Mouse (Mus musculus): ENCODE measurements around the gene Clta. TPM values are rescaled to one million over a fixed set of nuclear protein-coding genes. Genes with fewer than 3 reads are reported as not detected.
A peak's percentile ranks its signal among the peaks of the same experiment; 100 is the strongest.

The Clta gene
- polyA plus RNA-seq, 1 experiment: 18.7 TPM

DNA sequence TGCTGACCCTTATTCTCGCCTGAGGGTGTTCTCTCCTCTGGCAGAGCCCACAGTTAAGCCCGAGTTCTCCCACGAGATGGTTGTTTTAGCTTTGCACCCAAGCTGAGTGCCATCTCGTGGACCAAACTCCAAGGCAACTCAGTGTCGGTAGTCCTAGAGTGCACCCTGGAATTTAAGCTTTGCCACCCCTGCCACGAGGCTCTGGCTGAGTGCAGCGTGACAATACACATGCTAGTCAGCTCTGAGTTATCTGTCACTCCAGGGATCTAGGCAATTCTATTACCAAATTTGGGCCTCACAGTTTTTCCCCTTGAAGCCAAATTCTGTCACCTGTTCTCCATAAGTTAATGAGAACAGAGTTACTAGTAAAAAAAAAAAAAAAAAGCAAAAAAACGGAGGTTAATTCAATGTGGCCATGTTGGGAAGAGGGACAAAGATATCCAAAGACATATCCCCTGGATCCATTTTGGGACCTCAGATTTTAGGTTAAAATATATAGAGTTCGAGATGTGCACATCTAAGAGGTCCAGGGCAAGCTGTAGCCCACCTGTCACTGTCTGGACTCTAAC lies 68.7 kb downstream of the Clta start:
- peak overlapping the region; percentile 73 for H3K4me3 ChIP-seq (replicated peaks)
- no peaks in the 10 kb centered on the region; the same call in 1 of the 2 replicates for H3K36me3 ChIP-seq (ENCODE audit: control insufficient read depth)
- TF ChIP-seq GATA1 (IDR thresholded peaks at IDR 0.05; ENCODE audit: low read length) (no peak), TAL1 (IDR thresholded peaks at IDR 0.05; ENCODE audit: low read length) (no peak)
- peaks cover 65% of the 10 kb centered on the region for H3K4me1 ChIP-seq (ENCODE audit: control insufficient read depth)
- no peaks in the 10 kb centered on the region for H3K9me3 ChIP-seq (ENCODE audit: control insufficient read depth, low read length)
- peaks cover 2% of the 10 kb centered on the region; the same call in 1 of the 2 replicates for H3K27me3 ChIP-seq (ENCODE audit: control insufficient read depth)

DNA sequence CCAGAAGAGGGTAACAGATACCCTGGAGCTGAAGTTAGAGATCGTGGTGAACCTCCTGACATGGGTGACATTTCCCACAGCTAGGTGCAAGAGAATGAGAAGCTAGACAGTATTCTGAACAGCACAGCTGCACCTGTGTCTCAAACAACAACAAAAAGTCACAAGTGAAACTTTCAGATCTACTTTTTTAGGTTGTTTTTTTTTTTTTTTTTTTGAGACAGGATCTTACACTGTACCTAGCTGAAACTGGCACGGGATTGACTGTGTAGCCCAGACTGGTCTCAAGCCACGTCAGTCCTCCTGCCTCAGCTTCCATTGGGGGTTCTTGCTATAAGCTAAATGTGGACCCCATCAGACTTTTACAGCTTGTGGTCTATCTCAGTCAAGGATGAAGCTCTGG lies 69.5 kb downstream of the Clta start:
- peaks cover 58% of the 10 kb centered on the region for H3K4me1 ChIP-seq (ENCODE audit: control insufficient read depth)
- TF ChIP-seq GATA1 (IDR thresholded peaks at IDR 0.05; ENCODE audit: low read length) (no peak), TAL1 (IDR thresholded peaks at IDR 0.05; ENCODE audit: low read length) (no peak)
- H3K9me3 ChIP-seq (ENCODE audit: control insufficient read depth, low read length): no peaks in the 10 kb centered on the region
- H3K4me3 ChIP-seq (replicated peaks): no peak overlapping the region
- no peaks in the 10 kb centered on the region; the same call in 1 of the 2 replicates for H3K36me3 ChIP-seq (ENCODE audit: control insufficient read depth)
- H3K27me3 ChIP-seq (ENCODE audit: control insufficient read depth): peaks cover 2% of the 10 kb centered on the region; the same call in 1 of the 2 replicates

DNA sequence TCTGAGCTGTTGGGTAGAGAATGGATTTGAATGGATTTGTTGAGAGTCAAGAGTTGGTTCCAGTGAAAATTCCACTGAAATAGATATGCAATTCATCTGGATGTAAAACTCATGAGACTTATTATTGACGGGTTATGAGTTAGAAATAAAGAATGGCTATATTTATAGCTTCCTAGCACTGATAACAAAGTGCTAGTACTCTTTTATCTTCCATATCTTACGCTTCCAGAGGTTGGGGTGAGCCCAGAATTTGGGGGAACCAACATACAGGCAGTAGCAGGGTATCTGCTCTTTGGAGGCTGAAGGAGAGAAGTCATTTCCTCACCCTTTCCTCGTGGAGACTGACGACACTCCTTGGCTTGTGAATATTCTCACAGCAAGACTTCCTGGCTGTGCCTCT lies 70.2 kb downstream of the Clta start:
- Histone ChIP-seq H3K4me3 (replicated peaks) (no peak overlapping the region), H3K36me3 (ENCODE audit: control insufficient read depth) (no peaks in the 10 kb centered on the region; the same call in 1 of the 2 replicates), H3K27me3 (ENCODE audit: control insufficient read depth) (peaks cover 2% of the 10 kb centered on the region; the same call in 1 of the 2 replicates), H3K9me3 (ENCODE audit: control insufficient read depth, low read length) (no peaks in the 10 kb centered on the region), H3K4me1 (ENCODE audit: control insufficient read depth) (peaks cover 56% of the 10 kb centered on the region)
- TF ChIP-seq GATA1 (IDR thresholded peaks at IDR 0.05; ENCODE audit: low read length) (no peak), TAL1 (IDR thresholded peaks at IDR 0.05; ENCODE audit: low read length) (no peak)

DNA sequence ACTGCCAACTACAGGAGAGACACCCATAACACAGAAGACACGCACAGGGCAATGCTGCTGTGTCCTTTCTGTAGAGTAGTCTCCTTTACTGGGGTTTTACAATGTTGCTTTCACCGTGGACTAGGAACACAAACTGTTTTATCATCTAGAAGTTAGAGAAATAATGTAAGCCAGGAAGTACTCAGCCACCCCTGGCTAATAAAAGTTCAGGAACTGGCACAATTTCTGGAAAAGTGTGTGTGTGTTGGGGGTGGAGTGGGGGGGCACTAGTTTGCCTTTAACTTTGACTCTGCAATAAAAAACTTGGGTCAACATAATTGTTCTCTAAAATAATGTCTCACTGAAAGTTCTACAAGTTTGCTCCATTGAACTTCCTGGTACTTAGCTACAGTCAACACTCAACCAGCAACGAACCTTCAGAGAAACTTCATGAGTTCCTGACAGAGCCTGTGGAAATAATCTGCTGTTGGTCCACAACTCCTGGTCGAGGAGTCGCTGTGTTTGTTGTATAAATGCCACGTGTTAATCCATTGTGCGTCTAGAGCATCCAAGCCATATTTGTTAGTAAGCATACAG lies 74.2 kb downstream of the Clta start:
- TF ChIP-seq GATA1 (IDR thresholded peaks at IDR 0.05; ENCODE audit: low read length) (no peak), TAL1 (IDR thresholded peaks at IDR 0.05; ENCODE audit: low read length) (no peak)
- no peak overlapping the region for H3K4me3 ChIP-seq (replicated peaks)
- no peaks in the 10 kb centered on the region for H3K36me3 ChIP-seq (ENCODE audit: control insufficient read depth)
- no peaks in the 10 kb centered on the region for H3K9me3 ChIP-seq (ENCODE audit: control insufficient read depth, low read length)
- peaks cover 18% of the 10 kb centered on the region for H3K4me1 ChIP-seq (ENCODE audit: control insufficient read depth)
- H3K27me3 ChIP-seq (ENCODE audit: control insufficient read depth): peaks cover 18% of the 10 kb centered on the region

Other genes starting within 250 kb of the Clta start
- gene Olfr159, start 233.4 kb upstream of the Clta start, polyA plus RNA-seq (2012): not detected in 2 replicates
- gene Olfr156, start 180.6 kb upstream of the Clta start, polyA plus RNA-seq (2012): not detected in 2 replicates
- gene Olfr157, start 164.3 kb upstream of the Clta start, polyA plus RNA-seq (2012): not detected in 2 replicates
- gene Olfr155, start 152.9 kb upstream of the Clta start, polyA plus RNA-seq (2012): not detected in 2 replicates
- not detected in 2 replicates for gene Reck, start 128.9 kb upstream of the Clta start, polyA plus RNA-seq (2012)
- 3.0 and 3.8 TPM in 2 replicates for gene Glipr2, start 47.1 kb upstream of the Clta start, polyA plus RNA-seq (2012)
- gene Ccin, start 21.0 kb upstream of the Clta start, polyA plus RNA-seq (2012): not detected in 2 replicates
- 0.68 and 0.76 TPM in 2 replicates for gene Gne, start 79.7 kb downstream of the Clta start, polyA plus RNA-seq (2012)
- gene Rnf38, start 229.3 kb downstream of the Clta start, polyA plus RNA-seq (2012): 1.3 and 2.1 TPM in 2 replicates

Measured in erythroblast, embryonic 14.5 days (primary cell).